Mouse (Mus musculus): ENCODE data around the gene Cops2.

- no peak for TF ChIP-seq CTCF (IDR thresholded peaks at IDR 0.05; ENCODE audit: borderline replicate concordance, extremely low read depth, insufficient read depth, insufficient read length)
- TF ChIP-seq POLR2A (IDR thresholded peaks at IDR 0.05; ENCODE audit: borderline replicate concordance, extremely low read depth, insufficient read depth, insufficient read length, poor library complexity, severe bottlenecking) = no peak
These were observed 61.1 kb downstream of the Cops2 start for GRCm38 (mm10) chr2:125797872-125798271.

Measured in brain, embryonic 14.5 days (tissue).